Mouse (Mus musculus) midbrain, postnatal 0 days (tissue): ENCODE results near the gene Serac1. TPM values are rescaled to one million over a fixed set of nuclear protein-coding genes. Genes with fewer than 3 reads are reported as not detected.

Source experiments
- ATAC-seq: fragments of 200-750 bp; cut with Nextera tagmentation; 2 replicates; pipeline ENCODE4 v1.8.0; 2017; ENCODE audit warnings: moderate number of reproducible peaks, mild to moderate bottlenecking, moderate TSS enrichment, moderate library complexity; ENCODE audit not compliant: low FRiP score
- DNase-seq: peaks from one replicate; pipeline ENCODE4 v3.0.0-alpha.2; 2015; ENCODE audit warnings: low spot score
- H3K27ac ChIP-seq: fragments of 300-500 bp; sonication (generic); 2 replicates; pipeline ENCODE4 v1.5.1; 2014; ENCODE audit warnings: low read depth, mild to moderate bottlenecking, low read length, mixed read lengths
- H3K27me3 ChIP-seq: fragments of 300-500 bp; sonication (generic); 2 replicates; pipeline ENCODE4 v1.6.1; 2014; ENCODE audit warnings: low read length, control low read depth, mixed read lengths; ENCODE audit not compliant: insufficient read depth
- H3K36me3 ChIP-seq: fragments of 300-500 bp; sonication (generic); 2 replicates; pipeline ENCODE4 v1.6.1; 2014; ENCODE audit warnings: low read length, control low read depth, mixed read lengths; ENCODE audit not compliant: insufficient read depth
- H3K4me1 ChIP-seq: fragments of 300-500 bp; sonication (generic); 2 replicates; pipeline ENCODE4 v1.6.1; 2014; ENCODE audit warnings: mild to moderate bottlenecking, control low read depth, antibody characterized with exemption, low read length, mixed read lengths; ENCODE audit not compliant: insufficient read depth
- H3K4me2 ChIP-seq: fragments of 300-500 bp; sonication (generic); 2 replicates; pipeline ENCODE4 v1.6.1; 2014; ENCODE audit warnings: low read depth, mild to moderate bottlenecking, low read length, mixed read lengths; ENCODE audit not compliant: poor library complexity, severe bottlenecking
- H3K4me3 ChIP-seq: fragments of 300-500 bp; sonication (generic); 2 replicates; pipeline ENCODE4 v1.5.1; 2014; ENCODE audit warnings: low read depth, mild to moderate bottlenecking, low read length, moderate library complexity
- H3K9ac ChIP-seq: fragments of 300-500 bp; sonication (generic); replicated peaks from 2 replicates; pipeline ENCODE4 v1.6.1; 2014; ENCODE audit warnings: mild to moderate bottlenecking, low read length, moderate library complexity, mixed read lengths; ENCODE audit not compliant: poor library complexity, severe bottlenecking
- H3K9me3 ChIP-seq: fragments of 300-500 bp; sonication (generic); 2 replicates; pipeline ENCODE4 v1.6.1; 2016; ENCODE audit warnings: low read length, control low read depth
- CTCF ChIP-seq: IDR thresholded peaks from 2 replicates; pipeline ENCODE4 v1.5.1; 2016; ENCODE audit warnings: antibody characterized with exemption, mild to moderate bottlenecking
- WGBS: fragments of 180-500 bp; shearing (Covaris S2); extraction: QIAGEN DNeasy Blood & Tissue Kit; methylation state at CpG from one replicate; pipeline ENCODE4 v1.1.7; 2014; 5-methylcytosine and 5-hydroxymethylcytosine counted together
- polyA plus RNA-seq: library from polyadenylated mRNA; unstranded; fragments of >200 nt; fragmentation: Nextera tagmentation; extraction: Ambion mirVana; gene quantifications from 2 replicates; pipeline ENCODE4 v1.2.1, GENCODE M21; 2015
- total RNA-seq: library from RNA; depleted of rRNA; stranded (reverse); fragments of >200 nt; gene quantifications from 2 replicates; pipeline ENCODE4 v1.2.3, GENCODE M21; 2014

Serac1 gene
- total and polyA plus RNA-seq, 2 experiments from 2014 or later, result 6.8 to 14.3 TPM

- H3K27me3 ChIP-seq, result 0 out of 2 replicates have a peak, but pooled peaks cover 4% of the 10 kb centered on the region
- H3K27ac ChIP-seq, result peak within 1 kb of the TSS; percentile 99
- no peaks in the 10 kb centered on the region for H3K9me3 ChIP-seq
- peak; percentile 95 for DNase-seq
- no peaks in the 10 kb centered on the region for H3K36me3 ChIP-seq
- 0% methylated on average over 32 of the region's 76 CpGs for WGBS
- peak within 1 kb of the TSS; percentile 84 for H3K4me3 ChIP-seq
- peak within 1 kb of the TSS; percentile 76 for H3K4me2 ChIP-seq
- peak within 1 kb of the TSS; percentile 98 for H3K9ac ChIP-seq
- TF ChIP-seq CTCF, result no peak
- H3K4me1 ChIP-seq, result 0 out of 2 replicates have a peak, but pooled peaks cover 4% of the 10 kb centered on the region
- peak; percentile 98 for ATAC-seq
Observed at GRCm38 (mm10) chr17:6106361-6107014, 26.9 kb upstream of the Serac1 start, which contains the start of gene Tulp4. Gene Tulp4, plus strand, starts transcription at chr17:6106437.

GRCm38 (mm10) chr17:6103566-6103965 lies 24.0 kb upstream of the Serac1 start:
- Histone ChIP-seq H3K9ac (no peak overlapping the region), H3K36me3 (no peaks in the 10 kb centered on the region), H3K4me3 (no peak overlapping the region), H3K27ac (no peak overlapping the region), H3K4me2 (no peak overlapping the region), H3K9me3 (no peaks in the 10 kb centered on the region), H3K4me1 (no peaks in the 10 kb centered on the region), H3K27me3 (0 out of 2 replicates have a peak, but pooled peaks cover 4% of the 10 kb centered on the region)
- DNase-seq, result no peak
- ATAC-seq, result no peak
- TF ChIP-seq CTCF, result no peak
- WGBS, result 77% methylated on average over 6 of the region's 6 CpGs

- Histone ChIP-seq H3K4me3 (no peak overlapping the region), H3K4me1 (no peaks in the 10 kb centered on the region), H3K27me3 (0 out of 2 replicates have a peak, but pooled peaks cover 4% of the 10 kb centered on the region), H3K9me3 (no peaks in the 10 kb centered on the region), H3K36me3 (no peaks in the 10 kb centered on the region), H3K9ac (no peak overlapping the region), H3K4me2 (no peak overlapping the region), H3K27ac (no peak overlapping the region)
- WGBS, result 94% methylated on average over 3 of the region's 3 CpGs
- DNase-seq (no peak), ATAC-seq (no peak)
- no peak for TF ChIP-seq CTCF
Observed at GRCm38 (mm10) chr17:6102287-6102686, 22.7 kb upstream of the Serac1 start.

- 31% methylated on average over 4 of the region's 4 CpGs for WGBS
- ATAC-seq, result no peak
- peak; percentile 91 for TF ChIP-seq CTCF
Observed at GRCm38 (mm10) chr17:6097884-6098283, 18.3 kb upstream of the Serac1 start.

GRCm38 (mm10) chr17:6095579-6095978 lies 16.0 kb upstream of the Serac1 start:
- no peaks in the 10 kb centered on the region for H3K4me1 ChIP-seq
- peak; percentile 50 for TF ChIP-seq CTCF
- no peaks in the 10 kb centered on the region for H3K9me3 ChIP-seq
- no peak overlapping the region for H3K27ac ChIP-seq
- no peak overlapping the region for H3K9ac ChIP-seq
- H3K4me2 ChIP-seq, result no peak overlapping the region
- H3K4me3 ChIP-seq, result no peak overlapping the region
- no peaks in the 10 kb centered on the region for H3K27me3 ChIP-seq
- DNase-seq (no peak), ATAC-seq (no peak)
- 0 out of 2 replicates have a peak, but pooled peaks cover 3% of the 10 kb centered on the region for H3K36me3 ChIP-seq

More at GRCm38 (mm10) chr17:6097884-6098283, 18.3 kb upstream of the Serac1 start:
- H3K27ac ChIP-seq, result no peak overlapping the region
- peak; percentile 74 for DNase-seq
- H3K4me1 ChIP-seq, result no peaks in the 10 kb centered on the region
- H3K4me2 ChIP-seq, result no peak overlapping the region
- no peaks in the 10 kb centered on the region for H3K36me3 ChIP-seq
- no peaks in the 10 kb centered on the region for H3K27me3 ChIP-seq
- no peaks in the 10 kb centered on the region for H3K9me3 ChIP-seq
- H3K4me3 ChIP-seq, result no peak overlapping the region
- H3K9ac ChIP-seq, result no peak overlapping the region

- peaks cover 12% of the 10 kb centered on the region for H3K36me3 ChIP-seq
Observed at GRCm38 (mm10) chr17:6091604-6092003, 12.1 kb upstream of the Serac1 start.

More at GRCm38 (mm10) chr17:6091604-6092003, 12.1 kb upstream of the Serac1 start:
- Histone ChIP-seq H3K4me1 (no peaks in the 10 kb centered on the region), H3K9me3 (no peaks in the 10 kb centered on the region), H3K9ac (no peak overlapping the region), H3K4me3 (no peak overlapping the region), H3K27ac (no peak overlapping the region), H3K4me2 (no peak overlapping the region), H3K27me3 (no peaks in the 10 kb centered on the region)
- TF ChIP-seq CTCF, result no peak
- 91% methylated on average over 6 of the region's 6 CpGs for WGBS
- DNase-seq, result no peak
- ATAC-seq, result no peak
